Mouse (Mus musculus) lung, embryonic 15.5 days (tissue): ENCODE data around the gene Ankib1. TPM values are rescaled to one million over a fixed set of nuclear protein-coding genes. Genes with fewer than 3 reads are reported as not detected.
"Not testable (repeated sequence)": the region's sequence is repeated elsewhere in the genome, so short reads cannot be mapped to it uniquely, and the experiment has no call there.

Experiments used
- ATAC-seq: fragments of 200-750 bp; cut with Nextera tagmentation; 2 replicates; pipeline ENCODE4 v1.8.0; 2017; ENCODE audit warnings: moderate number of reproducible peaks, borderline replicate concordance; ENCODE audit not compliant: low FRiP score, low TSS enrichment; ENCODE audit errors: extremely low read depth
- H3K27ac ChIP-seq: fragments of 300-500 bp; sonication (generic); 2 replicates; pipeline ENCODE4 v1.5.1; 2015; ENCODE audit warnings: moderate library complexity, mild to moderate bottlenecking, inconsistent platforms
- H3K27me3 ChIP-seq: fragments of 300-500 bp; sonication (generic); 2 replicates; pipeline ENCODE4 v1.6.1; 2015; ENCODE audit warnings: inconsistent platforms
- H3K36me3 ChIP-seq: fragments of 300-500 bp; sonication (generic); 2 replicates; pipeline ENCODE4 v1.6.1; 2015; ENCODE audit warnings: inconsistent platforms
- H3K4me1 ChIP-seq: fragments of 300-500 bp; sonication (generic); 2 replicates; pipeline ENCODE4 v1.6.1; 2015; ENCODE audit warnings: inconsistent platforms
- H3K4me2 ChIP-seq: fragments of 300-500 bp; sonication (generic); 2 replicates; pipeline ENCODE4 v1.6.1; 2015; ENCODE audit warnings: inconsistent platforms, mild to moderate bottlenecking, moderate library complexity
- H3K4me3 ChIP-seq: fragments of 300-500 bp; sonication (generic); 2 replicates; pipeline ENCODE4 v1.5.1; 2015; ENCODE audit warnings: mild to moderate bottlenecking, inconsistent platforms
- H3K9ac ChIP-seq: fragments of 300-500 bp; sonication (generic); 2 replicates; pipeline ENCODE4 v1.6.1; 2015; ENCODE audit warnings: inconsistent platforms
- H3K9me3 ChIP-seq: fragments of 300-500 bp; sonication (generic); 2 replicates; pipeline ENCODE4 v1.6.1; 2016; ENCODE audit warnings: inconsistent platforms
- WGBS: fragments of 180-500 bp; shearing (Covaris S2); methylation state at CpG from one replicate; pipeline ENCODE4 v1.1.7; 2015; 5-methylcytosine and 5-hydroxymethylcytosine counted together
- polyA plus RNA-seq: library from polyadenylated mRNA; unstranded; fragments of >200 nt; fragmentation: Nextera tagmentation; extraction: Ambion mirVana; gene quantifications from 2 replicates; pipeline ENCODE4 v1.2.1, GENCODE M21; 2015

Ankib1 gene
- polyA plus RNA-seq, 1 experiment from 2014 or later = 9.0 TPM

GRCm38 (mm10) chr5:3653801-3654200 is 148.9 kb downstream of the Ankib1 start:
- no peaks in the 10 kb centered on the region for H3K4me1 ChIP-seq
- H3K4me3 ChIP-seq = no peak overlapping the region
- WGBS = 87% methylated on average over 4 of the region's 4 CpGs
- no peaks in the 10 kb centered on the region for H3K36me3 ChIP-seq
- H3K9ac ChIP-seq = no peak overlapping the region
- H3K4me2 ChIP-seq = no peak overlapping the region
- no peak overlapping the region for H3K27ac ChIP-seq
- ATAC-seq = no peak
- H3K27me3 ChIP-seq = no peaks in the 10 kb centered on the region
- H3K9me3 ChIP-seq = no peaks in the 10 kb centered on the region

- not testable (repeated sequence) for H3K4me1 ChIP-seq, H3K36me3 ChIP-seq, H3K9ac ChIP-seq, ATAC-seq, H3K9me3 ChIP-seq, H3K4me3 ChIP-seq, H3K27ac ChIP-seq, H3K4me2 ChIP-seq, H3K27me3 ChIP-seq
- WGBS = 87% methylated on average over 18 of the region's 25 CpGs
Measured at GRCm38 (mm10) chr5:3652903-3653575, 149.7 kb downstream of the Ankib1 start.

- Histone ChIP-seq H3K4me3 (no peak overlapping the region), H3K27ac (no peak overlapping the region), H3K4me1 (no peaks in the 10 kb centered on the region), H3K27me3 (no peaks in the 10 kb centered on the region), H3K4me2 (no peak overlapping the region), H3K9me3 (no peaks in the 10 kb centered on the region), H3K9ac (no peak overlapping the region), H3K36me3 (no peaks in the 10 kb centered on the region)
- no peak for ATAC-seq
- 85% methylated on average over 5 of the region's 5 CpGs for whole genome bisulfite sequencing
Measured at GRCm38 (mm10) chr5:3651621-3652020, 151.1 kb downstream of the Ankib1 start.

GRCm38 (mm10) chr5:3650881-3651280 is 151.8 kb downstream of the Ankib1 start, which contains the start of gene Tmbim7:
TSS of gene Tmbim7 (plus strand) at chr5:3651181.
- H3K9ac ChIP-seq = no peak within 1 kb of the TSS
- no peak within 1 kb of the TSS for H3K27ac ChIP-seq
- H3K9me3 ChIP-seq = no peaks in the 10 kb centered on the region
- H3K4me3 ChIP-seq = no peak within 1 kb of the TSS
- H3K27me3 ChIP-seq = no peaks in the 10 kb centered on the region
- H3K4me2 ChIP-seq = no peak within 1 kb of the TSS
- H3K36me3 ChIP-seq = no peaks in the 10 kb centered on the region
- no peak for ATAC-seq
- H3K4me1 ChIP-seq = no peaks in the 10 kb centered on the region
- 73% methylated on average over 6 of the region's 6 CpGs for WGBS

- WGBS = 71% methylated on average over 4 of the region's 4 CpGs
- Histone ChIP-seq H3K27me3 (no peaks in the 10 kb centered on the region), H3K4me3 (no peak overlapping the region), H3K4me2 (no peak overlapping the region), H3K9me3 (no peaks in the 10 kb centered on the region), H3K27ac (no peak overlapping the region), H3K36me3 (peaks cover 12% of the 10 kb centered on the region), H3K9ac (no peak overlapping the region), H3K4me1 (peaks cover 7% of the 10 kb centered on the region)
- no peak for ATAC-seq
Measured at GRCm38 (mm10) chr5:3648849-3649210, 153.9 kb downstream of the Ankib1 start.

- peak overlapping the region; percentile 7; the same call in 1 of the 2 replicates for H3K4me3 ChIP-seq
- 38% methylated on average over 4 of the region's 4 CpGs for WGBS
- peaks cover 7% of the 10 kb centered on the region for H3K4me1 ChIP-seq
- peaks cover 14% of the 10 kb centered on the region for H3K36me3 ChIP-seq
- peak overlapping the region; percentile 56; the same call in 1 of the 2 replicates for H3K4me2 ChIP-seq
- no peaks in the 10 kb centered on the region for H3K27me3 ChIP-seq
- no peak for ATAC-seq
- H3K27ac ChIP-seq = no peak overlapping the region
- no peaks in the 10 kb centered on the region for H3K9me3 ChIP-seq
- no peak overlapping the region for H3K9ac ChIP-seq
Measured at GRCm38 (mm10) chr5:3648206-3648848, 154.4 kb downstream of the Ankib1 start.

GRCm38 (mm10) chr5:3647708-3648121 is 155.0 kb downstream of the Ankib1 start:
- H3K4me2 ChIP-seq = peak overlapping the region; percentile 56
- peaks cover 18% of the 10 kb centered on the region for H3K36me3 ChIP-seq
- H3K9ac ChIP-seq = peak overlapping the region; percentile 83
- H3K4me1 ChIP-seq = peaks cover 7% of the 10 kb centered on the region
- WGBS = 1% methylated on average over 35 of the region's 46 CpGs
- peak overlapping the region; percentile 95 for H3K27ac ChIP-seq
- peak; percentile 96 for ATAC-seq
- H3K9me3 ChIP-seq = no peaks in the 10 kb centered on the region
- H3K27me3 ChIP-seq = no peaks in the 10 kb centered on the region
- peak overlapping the region; percentile 98 for H3K4me3 ChIP-seq

- ATAC-seq = peak; percentile 65
- peaks cover 7% of the 10 kb centered on the region for H3K4me1 ChIP-seq
- under 1% methylated on average over 48 of the region's 60 CpGs for WGBS
Measured at GRCm38 (mm10) chr5:3646991-3647707, 155.6 kb downstream of the Ankib1 start.

GRCm38 (mm10) chr5:3646539-3646938 is 156.2 kb downstream of the Ankib1 start:
- 18% methylated on average over 6 of the region's 6 CpGs for WGBS
- no peak for ATAC-seq
- Histone ChIP-seq H3K9me3 (no peaks in the 10 kb centered on the region), H3K4me1 (peaks cover 7% of the 10 kb centered on the region), H3K27me3 (no peaks in the 10 kb centered on the region), H3K4me2 (peak overlapping the region; percentile 56), H3K9ac (peak overlapping the region; percentile 83), H3K4me3 (peak overlapping the region; percentile 98), H3K36me3 (peaks cover 27% of the 10 kb centered on the region), H3K27ac (no peak overlapping the region; the same call in 1 of the 2 replicates)

More at GRCm38 (mm10) chr5:3646991-3647707, 155.6 kb downstream of the Ankib1 start:
- Histone ChIP-seq H3K9me3 (no peaks in the 10 kb centered on the region), H3K9ac (peak overlapping the region; percentile 83), H3K4me3 (peak overlapping the region; percentile 98), H3K4me2 (peak overlapping the region; percentile 56), H3K27me3 (no peaks in the 10 kb centered on the region), H3K36me3 (peaks cover 21% of the 10 kb centered on the region), H3K27ac (peak overlapping the region; percentile 95)

GRCm38 (mm10) chr5:3645326-3645725 is 157.4 kb downstream of the Ankib1 start:
- no peak for ATAC-seq
- no peak overlapping the region for H3K4me2 ChIP-seq
- H3K27me3 ChIP-seq = no peaks in the 10 kb centered on the region
- H3K36me3 ChIP-seq = peaks cover 35% of the 10 kb centered on the region
- no peaks in the 10 kb centered on the region for H3K9me3 ChIP-seq
- H3K4me1 ChIP-seq = peaks cover 7% of the 10 kb centered on the region
- 78% methylated on average over 6 of the region's 6 CpGs for WGBS
- H3K4me3 ChIP-seq = no peak overlapping the region
- H3K9ac ChIP-seq = no peak overlapping the region
- H3K27ac ChIP-seq = no peak overlapping the region

GRCm38 (mm10) chr5:3644621-3645020 is 158.1 kb downstream of the Ankib1 start:
- Histone ChIP-seq H3K4me3 (no peak overlapping the region), H3K4me2 (no peak overlapping the region), H3K4me1 (peaks cover 7% of the 10 kb centered on the region), H3K27me3 (no peaks in the 10 kb centered on the region), H3K9me3 (no peaks in the 10 kb centered on the region), H3K27ac (no peak overlapping the region), H3K36me3 (peaks cover 37% of the 10 kb centered on the region), H3K9ac (no peak overlapping the region)
- 92% methylated on average over 6 of the region's 6 CpGs for WGBS
- ATAC-seq = no peak
